Mouse (Mus musculus) limb, embryonic 11.5 days (tissue): ENCODE data around the gene Hoxa13. TPM values are rescaled to one million over a fixed set of nuclear protein-coding genes. Genes with fewer than 3 reads are reported as not detected.

Experiments
- ATAC-seq: fragments of 200-750 bp; cut with Nextera tagmentation; 2 replicates; pipeline ENCODE4 v1.8.0; 2017; ENCODE audit warnings: low read depth; ENCODE audit not compliant: insufficient number of reproducible peaks, low FRiP score, low TSS enrichment
- DNase-seq: peaks from one replicate; pipeline ENCODE4 v3.0.0-alpha.2; 2015; ENCODE audit warnings: low spot score
- H3K27ac ChIP-seq: fragments of 300-500 bp; sonication (generic); replicated peaks from 2 replicates; pipeline ENCODE4 v1.5.1; 2014; ENCODE audit warnings: low read depth, mild to moderate bottlenecking, low read length
- H3K27me3 ChIP-seq: fragments of 300-500 bp; sonication (generic); 2 replicates; pipeline ENCODE4 v1.6.1; 2014; ENCODE audit warnings: mild to moderate bottlenecking, low read length, mixed read lengths; ENCODE audit not compliant: control insufficient read depth, insufficient read depth
- H3K36me3 ChIP-seq: fragments of 300-500 bp; sonication (generic); 2 replicates; pipeline ENCODE4 v1.6.1; 2014; ENCODE audit warnings: mild to moderate bottlenecking, low read length, moderate library complexity, mixed read lengths; ENCODE audit not compliant: control insufficient read depth, insufficient read depth
- H3K4me1 ChIP-seq: fragments of 300-500 bp; sonication (generic); 2 replicates; pipeline ENCODE4 v1.6.1; 2014; ENCODE audit warnings: low read length, mixed read lengths; ENCODE audit not compliant: control insufficient read depth, insufficient read depth
- H3K4me2 ChIP-seq: fragments of 300-500 bp; sonication (generic); 2 replicates; pipeline ENCODE4 v1.6.1; 2014; ENCODE audit warnings: low read depth, mild to moderate bottlenecking, moderate library complexity; ENCODE audit not compliant: severe bottlenecking
- H3K4me3 ChIP-seq: fragments of 300-500 bp; sonication (generic); 2 replicates; pipeline ENCODE4 v1.5.1; 2014; ENCODE audit warnings: low read depth, low read length
- H3K9ac ChIP-seq: fragments of 300-500 bp; sonication (generic); 2 replicates; pipeline ENCODE4 v1.6.1; 2014; ENCODE audit warnings: mild to moderate bottlenecking, low read length
- H3K9me3 ChIP-seq: fragments of 300-500 bp; sonication (generic); 2 replicates; pipeline ENCODE4 v1.6.1; 2016; ENCODE audit warnings: low read length; ENCODE audit not compliant: control insufficient read depth
- WGBS: fragments of 180-500 bp; shearing (Covaris S2); extraction: QIAGEN DNeasy Blood & Tissue Kit; methylation state at CpG from one replicate; pipeline ENCODE4 v1.1.7; 2014; 5-methylcytosine and 5-hydroxymethylcytosine counted together
- polyA plus RNA-seq: library from polyadenylated mRNA; unstranded; fragments of >200 nt; fragmentation: Nextera tagmentation; extraction: Ambion mirVana; gene quantifications from 2 replicates; pipeline ENCODE4 v1.2.1, GENCODE M21; 2014

Hoxa13 gene
- polyA plus RNA-seq, 1 experiment from 2014 or later, result 25.1 TPM

GRCm38 (mm10) chr6:52245757-52246142 lies 14.9 kb downstream of the Hoxa13 start, which contains the start of gene Hoxa11:
Hoxa11 (minus strand) TSS chr6:52245810.
- peak within 1 kb of the TSS; percentile 83 for H3K4me2 ChIP-seq
- peak within 1 kb of the TSS; percentile 99 for H3K4me3 ChIP-seq
- peaks cover 20% of the 10 kb centered on the region for H3K4me1 ChIP-seq
- no peaks in the 10 kb centered on the region for H3K36me3 ChIP-seq
- ATAC-seq (peak; percentile 32; the same call in 1 of the 2 replicates), DNase-seq (peak; percentile 81)
- 0% methylated on average over 20 of the region's 20 CpGs for WGBS
- H3K9me3 ChIP-seq, result no peaks in the 10 kb centered on the region
- H3K27me3 ChIP-seq, result peaks cover 3% of the 10 kb centered on the region; the same call in 1 of the 2 replicates
- peak within 1 kb of the TSS; percentile 100 for H3K9ac ChIP-seq
- H3K27ac ChIP-seq, result peak within 1 kb of the TSS; percentile 99

- WGBS, result under 1% methylated on average over 71 of the region's 71 CpGs
- Histone ChIP-seq H3K27ac (peak overlapping the region; percentile 99), H3K4me2 (peak overlapping the region; percentile 83), H3K27me3 (no peaks in the 10 kb centered on the region), H3K4me1 (peaks cover 17% of the 10 kb centered on the region), H3K36me3 (no peaks in the 10 kb centered on the region), H3K4me3 (peak overlapping the region; percentile 99), H3K9ac (peak overlapping the region; percentile 100), H3K9me3 (no peaks in the 10 kb centered on the region)
- peak; percentile 78 for DNase-seq
- 0 out of 2 replicates have a peak, but pooled peaks have one; percentile 2 for ATAC-seq
Measured at GRCm38 (mm10) chr6:52245040-52245756, 15.5 kb downstream of the Hoxa13 start.

- H3K27me3 ChIP-seq, result no peaks in the 10 kb centered on the region
- peak overlapping the region; percentile 100 for H3K9ac ChIP-seq
- H3K9me3 ChIP-seq, result no peaks in the 10 kb centered on the region
- WGBS, result under 1% methylated on average over 23 of the region's 23 CpGs
- ATAC-seq (no peak), DNase-seq (peak; percentile 72)
- peak overlapping the region; percentile 99 for H3K27ac ChIP-seq
- H3K4me3 ChIP-seq, result peak overlapping the region; percentile 99
- peak overlapping the region; percentile 83 for H3K4me2 ChIP-seq
- H3K4me1 ChIP-seq, result peaks cover 17% of the 10 kb centered on the region
- H3K36me3 ChIP-seq, result no peaks in the 10 kb centered on the region
Measured at GRCm38 (mm10) chr6:52244471-52245039, 16.1 kb downstream of the Hoxa13 start.

- H3K4me2 ChIP-seq, result peak overlapping the region; percentile 83
- peak; percentile 80 for DNase-seq
Measured at GRCm38 (mm10) chr6:52243681-52244121, 17.0 kb downstream of the Hoxa13 start.

GRCm38 (mm10) chr6:52242801-52243332 lies 17.8 kb downstream of the Hoxa13 start:
- WGBS, result 2% methylated on average over 4 of the region's 4 CpGs
- Histone ChIP-seq H3K36me3 (no peaks in the 10 kb centered on the region), H3K4me2 (peak overlapping the region; percentile 83), H3K27me3 (no peaks in the 10 kb centered on the region), H3K9me3 (no peaks in the 10 kb centered on the region), H3K4me1 (peaks cover 15% of the 10 kb centered on the region), H3K9ac (peak overlapping the region; percentile 100), H3K4me3 (peak overlapping the region; percentile 99), H3K27ac (peak overlapping the region; percentile 99)
- DNase-seq, result no peak
- no peak for ATAC-seq

More at GRCm38 (mm10) chr6:52243681-52244121, 17.0 kb downstream of the Hoxa13 start:
- no peak for ATAC-seq
- peak overlapping the region; percentile 99 for H3K4me3 ChIP-seq
- peak overlapping the region; percentile 100 for H3K9ac ChIP-seq
- 0% methylated on average over 12 of the region's 12 CpGs for WGBS
- H3K27me3 ChIP-seq, result no peaks in the 10 kb centered on the region
- peak overlapping the region; percentile 99 for H3K27ac ChIP-seq
- H3K4me1 ChIP-seq, result peaks cover 17% of the 10 kb centered on the region
- H3K9me3 ChIP-seq, result no peaks in the 10 kb centered on the region
- no peaks in the 10 kb centered on the region for H3K36me3 ChIP-seq

- no peaks in the 10 kb centered on the region for H3K27me3 ChIP-seq
- WGBS, result 2% methylated on average over 9 of the region's 9 CpGs
- DNase-seq (peak; percentile 68), ATAC-seq (no peak)
- peaks cover 15% of the 10 kb centered on the region for H3K4me1 ChIP-seq
- no peaks in the 10 kb centered on the region for H3K36me3 ChIP-seq
- no peaks in the 10 kb centered on the region for H3K9me3 ChIP-seq
- peak overlapping the region; percentile 83 for H3K4me2 ChIP-seq
- peak overlapping the region; percentile 99 for H3K27ac ChIP-seq
- peak overlapping the region; percentile 100 for H3K9ac ChIP-seq
- peak overlapping the region; percentile 99 for H3K4me3 ChIP-seq
Measured at GRCm38 (mm10) chr6:52241001-52241621, 19.6 kb downstream of the Hoxa13 start.

GRCm38 (mm10) chr6:52240389-52241000 lies 20.2 kb downstream of the Hoxa13 start, which contains the start of gene Hoxa10:
Hoxa10 (minus strand) TSS chr6:52240854.
- peak within 1 kb of the TSS; percentile 99 for H3K27ac ChIP-seq
- no peaks in the 10 kb centered on the region for H3K9me3 ChIP-seq
- peaks cover 15% of the 10 kb centered on the region for H3K4me1 ChIP-seq
- ATAC-seq, result peak; percentile 45
- peak within 1 kb of the TSS; percentile 100 for H3K9ac ChIP-seq
- DNase-seq, result no peak
- no peaks in the 10 kb centered on the region for H3K27me3 ChIP-seq
- peak within 1 kb of the TSS; percentile 99 for H3K4me3 ChIP-seq
- under 1% methylated on average over 35 of the region's 35 CpGs for WGBS
- peak within 1 kb of the TSS; percentile 83 for H3K4me2 ChIP-seq
- no peaks in the 10 kb centered on the region for H3K36me3 ChIP-seq
